Mouse (Mus musculus) embryonic facial prominence, embryonic 12.5 days (tissue): ENCODE measurements around the gene Egf. TPM values are rescaled to one million over a fixed set of nuclear protein-coding genes. Genes with fewer than 3 reads are reported as not detected.

ENCODE experiments used
- ATAC-seq: fragments of 200-750 bp; cut with Nextera tagmentation; 2 replicates; pipeline ENCODE4 v1.8.0; 2017; ENCODE audit not compliant: insufficient number of reproducible peaks, insufficient read depth, low FRiP score, low TSS enrichment
- H3K27ac ChIP-seq: fragments of 300-500 bp; sonication (generic); 2 replicates; pipeline ENCODE4 v1.5.1; 2016; ENCODE audit warnings: mild to moderate bottlenecking
- H3K27me3 ChIP-seq: fragments of 300-500 bp; sonication (generic); 2 replicates; pipeline ENCODE4 v1.6.1; 2016; ENCODE audit warnings: mild to moderate bottlenecking, moderate library complexity
- H3K36me3 ChIP-seq: fragments of 300-500 bp; sonication (generic); 2 replicates; pipeline ENCODE4 v1.6.1; 2016; ENCODE audit warnings: mild to moderate bottlenecking
- H3K4me1 ChIP-seq: fragments of 300-500 bp; sonication (generic); 2 replicates; pipeline ENCODE4 v1.6.1; 2016
- H3K4me2 ChIP-seq: fragments of 300-500 bp; sonication (generic); replicated peaks from 2 replicates; pipeline ENCODE4 v1.6.1; 2016; ENCODE audit warnings: mild to moderate bottlenecking, moderate library complexity
- H3K4me3 ChIP-seq: fragments of 300-500 bp; sonication (generic); 2 replicates; pipeline ENCODE4 v1.5.1; 2016; ENCODE audit warnings: mild to moderate bottlenecking
- H3K9ac ChIP-seq: fragments of 300-500 bp; sonication (generic); 2 replicates; pipeline ENCODE4 v1.6.1; 2016; ENCODE audit warnings: mild to moderate bottlenecking, moderate library complexity
- H3K9me3 ChIP-seq: fragments of 300-500 bp; sonication (generic); 2 replicates; pipeline ENCODE4 v1.6.1; 2016; ENCODE audit warnings: mild to moderate bottlenecking, moderate library complexity
- WGBS: fragments of 180-500 bp; shearing (Covaris S2); methylation state at CpG from one replicate; pipeline ENCODE4 v1.1.7; 2016; 5-methylcytosine and 5-hydroxymethylcytosine counted together
- polyA plus RNA-seq: library from polyadenylated mRNA; unstranded; fragments of >200 nt; fragmentation: Nextera tagmentation; extraction: Ambion mirVana; gene quantifications from 2 replicates; pipeline ENCODE4 v1.2.1, GENCODE M21; 2016

The Egf gene
- polyA plus RNA-seq, 1 experiment from 2014 or later = 2.0 TPM

GRCm38 (mm10) chr3:129714542-129715145 lies 40.5 kb downstream of the Egf start:
- H3K4me1 ChIP-seq = no peaks in the 10 kb centered on the region
- H3K27ac ChIP-seq = no peak overlapping the region
- no peak overlapping the region for H3K9ac ChIP-seq
- no peaks in the 10 kb centered on the region for H3K27me3 ChIP-seq
- H3K9me3 ChIP-seq = no peaks in the 10 kb centered on the region
- H3K4me3 ChIP-seq = no peak overlapping the region
- ATAC-seq = no peak
- 72% methylated on average over 15 of the region's 15 CpGs for WGBS
- H3K4me2 ChIP-seq = no peak overlapping the region
- no peaks in the 10 kb centered on the region for H3K36me3 ChIP-seq

- ATAC-seq = no peak
- Histone ChIP-seq H3K4me1 (no peaks in the 10 kb centered on the region), H3K4me3 (no peak overlapping the region), H3K27me3 (no peaks in the 10 kb centered on the region), H3K4me2 (no peak overlapping the region), H3K9me3 (no peaks in the 10 kb centered on the region), H3K36me3 (no peaks in the 10 kb centered on the region; the same call in 1 of the 2 replicates), H3K27ac (no peak overlapping the region), H3K9ac (no peak overlapping the region)
- WGBS = 25% methylated on average over 5 of the region's 5 CpGs
These were observed 47.0 kb downstream of the Egf start for GRCm38 (mm10) chr3:129708157-129708556.

- Histone ChIP-seq H3K9me3 (no peaks in the 10 kb centered on the region), H3K4me2 (no peak overlapping the region), H3K9ac (no peak overlapping the region), H3K4me3 (no peak overlapping the region), H3K4me1 (no peaks in the 10 kb centered on the region), H3K36me3 (no peaks in the 10 kb centered on the region), H3K27ac (no peak overlapping the region), H3K27me3 (no peaks in the 10 kb centered on the region)
- no peak for ATAC-seq
- WGBS = 79% methylated on average over 8 of the region's 8 CpGs
These were observed 56.2 kb downstream of the Egf start for GRCm38 (mm10) chr3:129698882-129699281.

- ATAC-seq = no peak
- Histone ChIP-seq H3K36me3 (no peaks in the 10 kb centered on the region), H3K4me1 (no peaks in the 10 kb centered on the region), H3K9ac (no peak overlapping the region), H3K27ac (no peak overlapping the region), H3K9me3 (no peaks in the 10 kb centered on the region), H3K27me3 (no peaks in the 10 kb centered on the region), H3K4me2 (no peak overlapping the region), H3K4me3 (no peak overlapping the region)
- 79% methylated on average over 6 of the region's 6 CpGs for WGBS
These were observed 56.8 kb downstream of the Egf start for GRCm38 (mm10) chr3:129698365-129698764.

GRCm38 (mm10) chr3:129697691-129698090 lies 57.4 kb downstream of the Egf start:
- WGBS = 78% methylated on average over 10 of the region's 10 CpGs
- H3K4me3 ChIP-seq = no peak overlapping the region
- H3K36me3 ChIP-seq = no peaks in the 10 kb centered on the region
- no peaks in the 10 kb centered on the region for H3K27me3 ChIP-seq
- H3K9ac ChIP-seq = no peak overlapping the region
- no peaks in the 10 kb centered on the region for H3K9me3 ChIP-seq
- H3K4me2 ChIP-seq = no peak overlapping the region
- H3K27ac ChIP-seq = no peak overlapping the region
- no peaks in the 10 kb centered on the region for H3K4me1 ChIP-seq
- ATAC-seq = no peak

GRCm38 (mm10) chr3:129695943-129696342 lies 59.2 kb downstream of the Egf start:
- no peaks in the 10 kb centered on the region for H3K9me3 ChIP-seq
- WGBS = 88% methylated on average over 8 of the region's 8 CpGs
- H3K9ac ChIP-seq = no peak overlapping the region
- H3K4me1 ChIP-seq = no peaks in the 10 kb centered on the region
- H3K4me2 ChIP-seq = no peak overlapping the region
- H3K27ac ChIP-seq = no peak overlapping the region
- H3K27me3 ChIP-seq = no peaks in the 10 kb centered on the region
- H3K36me3 ChIP-seq = no peaks in the 10 kb centered on the region
- H3K4me3 ChIP-seq = no peak overlapping the region
- ATAC-seq = no peak; the same call in 1 of the 2 replicates

- H3K4me1 ChIP-seq = no peaks in the 10 kb centered on the region
- 76% methylated on average over 4 of the region's 4 CpGs for WGBS
- no peak overlapping the region for H3K4me2 ChIP-seq
- H3K27me3 ChIP-seq = no peaks in the 10 kb centered on the region
- no peaks in the 10 kb centered on the region for H3K36me3 ChIP-seq
- no peaks in the 10 kb centered on the region for H3K9me3 ChIP-seq
- ATAC-seq = no peak
- H3K9ac ChIP-seq = no peak overlapping the region
- no peak overlapping the region for H3K27ac ChIP-seq
- no peak overlapping the region for H3K4me3 ChIP-seq
These were observed 61.5 kb downstream of the Egf start for GRCm38 (mm10) chr3:129693581-129693980.

- no peak overlapping the region for H3K4me2 ChIP-seq
- no peaks in the 10 kb centered on the region for H3K9me3 ChIP-seq
- WGBS = 62% methylated on average over 16 of the region's 16 CpGs
- no peak overlapping the region for H3K4me3 ChIP-seq
- no peak for ATAC-seq
- no peaks in the 10 kb centered on the region for H3K36me3 ChIP-seq
- no peak overlapping the region for H3K27ac ChIP-seq
- no peaks in the 10 kb centered on the region for H3K27me3 ChIP-seq
- H3K9ac ChIP-seq = no peak overlapping the region
- H3K4me1 ChIP-seq = no peaks in the 10 kb centered on the region
These were observed 62.3 kb downstream of the Egf start for GRCm38 (mm10) chr3:129692816-129693215.

GRCm38 (mm10) chr3:129687429-129687828 lies 67.7 kb downstream of the Egf start:
- H3K36me3 ChIP-seq = no peaks in the 10 kb centered on the region
- H3K27ac ChIP-seq = no peak overlapping the region
- H3K9ac ChIP-seq = no peak overlapping the region
- WGBS = 43% methylated on average over 5 of the region's 5 CpGs
- H3K4me2 ChIP-seq = no peak overlapping the region
- H3K4me3 ChIP-seq = no peak overlapping the region
- no peaks in the 10 kb centered on the region for H3K9me3 ChIP-seq
- H3K27me3 ChIP-seq = no peaks in the 10 kb centered on the region
- no peak for ATAC-seq
- no peaks in the 10 kb centered on the region for H3K4me1 ChIP-seq

- Histone ChIP-seq H3K4me1 (no peaks in the 10 kb centered on the region), H3K9me3 (no peaks in the 10 kb centered on the region), H3K27me3 (no peaks in the 10 kb centered on the region), H3K4me2 (no peak overlapping the region), H3K4me3 (no peak overlapping the region), H3K9ac (no peak overlapping the region), H3K27ac (no peak overlapping the region), H3K36me3 (no peaks in the 10 kb centered on the region)
- no peak for ATAC-seq
- WGBS = 54% methylated on average over 8 of the region's 8 CpGs
These were observed 68.3 kb downstream of the Egf start for GRCm38 (mm10) chr3:129686698-129687333.

- no peaks in the 10 kb centered on the region for H3K4me1 ChIP-seq
- no peak overlapping the region for H3K4me2 ChIP-seq
- 72% methylated on average over 12 of the region's 12 CpGs for WGBS
- H3K9me3 ChIP-seq = no peaks in the 10 kb centered on the region
- H3K36me3 ChIP-seq = no peaks in the 10 kb centered on the region
- H3K27me3 ChIP-seq = no peaks in the 10 kb centered on the region
- no peak overlapping the region for H3K4me3 ChIP-seq
- no peak overlapping the region for H3K27ac ChIP-seq
- no peak for ATAC-seq
- H3K9ac ChIP-seq = no peak overlapping the region
These were observed 68.9 kb downstream of the Egf start for GRCm38 (mm10) chr3:129686196-129686595.

- no peaks in the 10 kb centered on the region for H3K9me3 ChIP-seq
- H3K27ac ChIP-seq = no peak overlapping the region
- no peak overlapping the region for H3K9ac ChIP-seq
- no peaks in the 10 kb centered on the region for H3K4me1 ChIP-seq
- H3K4me2 ChIP-seq = no peak overlapping the region
- no peaks in the 10 kb centered on the region for H3K36me3 ChIP-seq
- no peaks in the 10 kb centered on the region for H3K27me3 ChIP-seq
- WGBS = 85% methylated on average over 10 of the region's 10 CpGs
- H3K4me3 ChIP-seq = no peak overlapping the region
- no peak for ATAC-seq
These were observed 71.9 kb downstream of the Egf start for GRCm38 (mm10) chr3:129683060-129683679.
